Mouse (Mus musculus): ENCODE measurements around the gene Tjap1. TPM values are rescaled to one million over a fixed set of nuclear protein-coding genes. Genes with fewer than 3 reads are reported as not detected.

The Tjap1 gene
- polyA plus RNA-seq (2014; fragmentation: Illumina TruSeq; extraction: RNeasy Lipid Tissue Mini Kit (QIAGEN cat#74804); ENCODE audit: low read depth, low replicate concordance) = 23.2 TPM

DNA sequence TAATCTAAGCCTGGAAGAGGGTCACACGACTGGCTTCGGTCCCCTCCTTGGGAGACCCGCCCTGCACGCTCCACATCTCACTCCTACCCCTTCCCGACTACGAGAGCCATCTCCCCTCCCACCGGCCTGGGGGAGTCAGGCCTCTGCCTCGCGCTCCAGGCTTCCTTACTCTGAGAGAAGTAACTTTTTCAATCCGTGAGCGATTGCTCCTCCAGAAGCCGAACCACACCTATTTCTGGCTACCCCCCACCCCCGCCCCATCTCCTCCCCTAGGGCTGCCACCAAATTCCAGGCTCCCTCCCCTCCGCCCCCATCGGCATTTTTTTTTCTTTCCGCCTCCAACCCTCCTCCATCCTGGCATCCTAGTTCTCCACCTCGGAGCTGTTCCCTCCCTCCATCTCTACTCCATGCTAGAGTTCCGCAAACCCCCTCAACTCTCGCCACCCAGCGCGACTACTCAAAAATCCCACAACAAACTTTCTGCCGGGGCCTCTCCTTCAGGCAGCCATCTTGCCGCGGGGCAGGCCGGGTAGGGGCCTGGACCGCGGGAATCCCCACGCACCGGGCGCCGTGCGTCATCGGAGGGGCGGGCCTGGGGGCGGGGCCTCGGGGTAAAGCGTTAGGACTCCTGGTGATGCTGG lies at the start of gene Tjap1:
Tjap1 (minus strand) TSS at position 544 of the 641 bp plus-strand sequence.

GRCm38 (mm10) chr17:46327906-46328534 lies 45.2 kb upstream of the Tjap1 start, which contains the start of gene Abcc10:
Gene Abcc10, minus strand, starts transcription at chr17:46328352.

DNA sequence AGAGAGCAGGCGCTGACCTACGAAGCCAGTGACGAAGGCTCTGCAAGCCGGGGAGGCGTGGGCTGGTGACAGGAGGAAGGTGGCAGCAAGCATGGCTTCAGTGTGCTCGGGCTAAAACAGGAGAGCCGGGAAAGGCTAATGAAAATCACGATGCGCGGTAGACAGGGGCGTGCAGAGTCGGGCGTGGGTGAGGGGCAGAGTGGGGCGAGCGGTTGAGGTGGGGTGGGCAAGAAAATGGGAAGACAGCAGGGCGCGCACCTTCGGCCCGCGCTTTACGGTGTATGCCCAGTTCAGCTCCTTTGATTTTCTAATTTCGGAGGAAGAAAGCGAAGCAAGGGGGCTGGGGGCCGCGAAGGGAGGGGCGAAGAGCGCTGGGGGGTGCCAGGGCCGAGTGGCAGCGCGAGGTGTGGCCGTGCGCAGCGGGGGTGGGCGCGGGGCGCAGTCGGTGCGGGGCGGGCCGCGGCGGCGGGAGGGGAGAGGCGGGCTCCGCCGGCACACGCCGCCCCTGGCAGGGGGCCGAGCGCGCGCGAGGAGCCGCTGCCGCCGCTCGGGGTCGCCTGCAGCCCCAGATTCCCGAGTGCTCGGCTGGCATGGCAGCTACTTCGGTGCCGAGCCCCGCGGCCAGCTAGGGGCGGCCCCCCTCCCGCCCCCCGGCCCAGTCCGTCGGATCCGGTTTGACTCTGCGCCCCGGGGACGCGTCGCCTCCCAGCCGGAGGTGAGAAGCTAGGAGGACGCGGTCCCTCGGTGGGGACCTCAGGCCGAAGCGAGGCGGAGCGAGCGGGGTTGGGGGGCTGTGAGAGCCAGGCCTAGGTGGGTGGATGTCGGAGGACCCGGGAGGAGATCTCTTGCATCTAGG lies 14.8 kb upstream of the Tjap1 start, which contains the start of gene Dlk2:
Dlk2 (plus strand) TSS at position 58 of the 856 bp plus-strand sequence.

DNA sequence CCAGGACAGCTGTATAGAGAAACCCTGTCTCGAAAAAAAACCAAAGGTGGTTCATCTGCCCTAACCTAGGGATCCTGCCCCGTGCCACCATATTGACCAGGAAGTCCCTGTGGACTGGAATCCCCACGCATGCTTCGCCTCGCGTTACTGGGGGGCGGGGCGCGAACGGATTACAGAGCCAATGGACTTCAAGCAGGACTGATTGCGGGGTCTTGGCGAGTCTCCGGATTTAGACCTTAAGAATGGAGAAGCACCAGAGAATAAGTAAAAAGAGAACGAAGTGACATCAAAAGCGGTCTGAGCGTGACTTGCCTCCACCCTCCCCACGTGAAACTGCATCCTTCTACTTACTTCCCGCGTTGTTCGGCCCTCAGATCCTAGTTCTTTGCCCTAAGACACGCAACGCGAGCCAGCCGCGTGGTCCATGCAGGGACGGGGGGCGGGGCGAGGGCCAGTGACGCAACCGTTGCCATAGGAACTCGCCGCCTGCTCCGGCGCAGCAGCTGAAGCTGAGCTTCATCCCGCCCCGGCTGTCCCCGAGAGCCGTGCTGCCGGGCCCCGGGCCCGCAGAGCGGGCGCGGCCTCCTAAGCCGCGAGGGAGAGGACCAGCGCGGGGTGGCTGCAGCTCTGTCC lies 29.3 kb downstream of the Tjap1 start, which contains the start of gene Lrrc73:
Lrrc73 (plus strand) TSS at position 80 of the 633 bp plus-strand sequence.

DNA sequence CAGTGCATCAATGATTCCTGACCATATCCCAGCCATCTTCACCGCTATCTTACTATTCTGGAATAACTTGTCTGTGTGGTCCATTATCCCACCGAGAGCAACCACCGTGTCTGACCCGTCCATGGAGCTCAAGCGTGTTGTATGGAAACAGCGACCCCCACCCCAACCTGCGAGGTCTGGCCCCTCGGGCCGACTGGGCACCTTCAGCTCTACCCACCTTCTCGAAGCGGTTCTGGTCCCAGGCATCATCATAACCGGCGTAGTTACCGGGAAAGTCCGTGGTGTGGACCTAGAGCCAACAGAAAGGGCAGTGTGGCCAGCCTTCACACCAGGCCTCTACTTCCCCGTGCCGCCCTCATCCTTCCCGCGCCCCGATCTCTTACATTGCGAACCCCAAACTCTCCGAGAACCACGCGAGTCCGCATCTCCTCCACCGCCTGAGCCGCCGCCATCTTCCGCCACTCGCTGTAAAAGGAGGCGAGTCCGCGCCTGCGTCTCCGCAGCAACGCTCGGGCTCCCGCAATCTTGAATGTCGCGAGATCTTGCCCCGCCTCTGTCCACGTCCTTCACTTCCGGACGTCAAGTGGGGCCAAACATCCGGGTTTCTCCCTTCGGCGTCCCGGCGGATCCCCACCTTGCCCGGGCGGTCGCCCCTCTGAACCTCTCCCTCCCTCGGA lies 35.2 kb downstream of the Tjap1 start, which contains the start of the genes Polr1c and Yipf3:
Polr1c (minus strand) TSS at position 543 of the 677 bp plus-strand sequence.
Yipf3 (plus strand) TSS at position 569 of the 677 bp plus-strand sequence.

Other genes starting within 250 kb of the Tjap1 start
- gene Mrps18a, start 172.0 kb downstream of the Tjap1 start, polyA plus RNA-seq (2014; fragmentation: Illumina TruSeq; extraction: RNeasy Lipid Tissue Mini Kit (QIAGEN cat#74804); ENCODE audit: low read depth, low replicate concordance) = 58.4 TPM
- gene Rsph9, start 138.8 kb downstream of the Tjap1 start, polyA plus RNA-seq (2014; fragmentation: Illumina TruSeq; extraction: RNeasy Lipid Tissue Mini Kit (QIAGEN cat#74804); ENCODE audit: low read depth, low replicate concordance) = 9.6 TPM
- 16.1 TPM for gene Mad2l1bp, start 129.5 kb downstream of the Tjap1 start, polyA plus RNA-seq (2014; fragmentation: Illumina TruSeq; extraction: RNeasy Lipid Tissue Mini Kit (QIAGEN cat#74804); ENCODE audit: low read depth, low replicate concordance)
- 84.3 TPM for gene Gtpbp2, start 122.0 kb downstream of the Tjap1 start, polyA plus RNA-seq (2014; fragmentation: Illumina TruSeq; extraction: RNeasy Lipid Tissue Mini Kit (QIAGEN cat#74804); ENCODE audit: low read depth, low replicate concordance)
- gene Polh, start 80.4 kb downstream of the Tjap1 start, polyA plus RNA-seq (2014; fragmentation: Illumina TruSeq; extraction: RNeasy Lipid Tissue Mini Kit (QIAGEN cat#74804); ENCODE audit: low read depth, low replicate concordance) = 7.0 TPM
- 38.0 TPM for gene Xpo5, start 80.2 kb downstream of the Tjap1 start, polyA plus RNA-seq (2014; fragmentation: Illumina TruSeq; extraction: RNeasy Lipid Tissue Mini Kit (QIAGEN cat#74804); ENCODE audit: low read depth, low replicate concordance)
- 43.5 TPM for gene Polr1c, start 35.0 kb downstream of the Tjap1 start, polyA plus RNA-seq (2014; fragmentation: Illumina TruSeq; extraction: RNeasy Lipid Tissue Mini Kit (QIAGEN cat#74804); ENCODE audit: low read depth, low replicate concordance)
- gene Yipf3, start 34.9 kb downstream of the Tjap1 start, polyA plus RNA-seq (2014; fragmentation: Illumina TruSeq; extraction: RNeasy Lipid Tissue Mini Kit (QIAGEN cat#74804); ENCODE audit: low read depth, low replicate concordance) = 74.0 TPM
- gene Lrrc73, start 29.5 kb downstream of the Tjap1 start, polyA plus RNA-seq (2014; fragmentation: Illumina TruSeq; extraction: RNeasy Lipid Tissue Mini Kit (QIAGEN cat#74804); ENCODE audit: low read depth, low replicate concordance) = 2.0 TPM
- gene Dlk2, start 14.4 kb upstream of the Tjap1 start, polyA plus RNA-seq (2014; fragmentation: Illumina TruSeq; extraction: RNeasy Lipid Tissue Mini Kit (QIAGEN cat#74804); ENCODE audit: low read depth, low replicate concordance) = 2.8 TPM
- 6.6 TPM for gene Abcc10, start 45.3 kb upstream of the Tjap1 start, polyA plus RNA-seq (2014; fragmentation: Illumina TruSeq; extraction: RNeasy Lipid Tissue Mini Kit (QIAGEN cat#74804); ENCODE audit: low read depth, low replicate concordance)
- 18.1 TPM for gene Zfp318, start 100.7 kb upstream of the Tjap1 start, polyA plus RNA-seq (2014; fragmentation: Illumina TruSeq; extraction: RNeasy Lipid Tissue Mini Kit (QIAGEN cat#74804); ENCODE audit: low read depth, low replicate concordance)
- 1.2 TPM for gene Crip3, start 145.9 kb upstream of the Tjap1 start, polyA plus RNA-seq (2014; fragmentation: Illumina TruSeq; extraction: RNeasy Lipid Tissue Mini Kit (QIAGEN cat#74804); ENCODE audit: low read depth, low replicate concordance)
- not detected for gene Slc22a7, start 155.4 kb upstream of the Tjap1 start, polyA plus RNA-seq (2014; fragmentation: Illumina TruSeq; extraction: RNeasy Lipid Tissue Mini Kit (QIAGEN cat#74804); ENCODE audit: low read depth, low replicate concordance)
- gene Ttbk1, start 204.6 kb upstream of the Tjap1 start, polyA plus RNA-seq (2014; fragmentation: Illumina TruSeq; extraction: RNeasy Lipid Tissue Mini Kit (QIAGEN cat#74804); ENCODE audit: low read depth, low replicate concordance) = 2.0 TPM
- 4.1 TPM for gene Dnph1, start 213.7 kb upstream of the Tjap1 start, polyA plus RNA-seq (2014; fragmentation: Illumina TruSeq; extraction: RNeasy Lipid Tissue Mini Kit (QIAGEN cat#74804); ENCODE audit: low read depth, low replicate concordance)

Data from adipose tissue, adult 10 weeks (tissue).